Mouse (Mus musculus): Measurements from ENCODE around the gene Dennd2c. TPM values are rescaled to one million over a fixed set of nuclear protein-coding genes. Genes with fewer than 3 reads are reported as not detected.

Gene Dennd2c
- polyA plus RNA-seq, 1 experiment: 1.9 TPM

DNA sequence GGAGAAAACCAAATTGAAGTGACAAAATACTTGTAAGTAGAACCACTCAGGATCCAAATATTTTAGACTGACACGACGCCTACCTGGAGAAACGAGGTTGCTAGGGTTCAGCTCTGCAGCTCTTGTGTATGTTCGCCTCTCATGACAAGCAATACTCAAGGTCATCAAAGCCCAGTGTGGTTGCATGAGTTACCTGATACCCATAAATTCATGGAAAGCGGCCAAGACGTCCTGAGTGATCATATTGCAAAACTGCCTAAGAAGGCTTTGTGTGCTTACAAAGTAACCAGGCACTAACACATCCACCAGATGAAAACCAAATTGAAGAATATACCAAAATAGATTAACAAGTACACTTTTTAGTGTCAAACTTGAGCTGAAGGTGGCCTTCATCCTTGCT lies 33.4 kb upstream of the Dennd2c start:
- no peak overlapping the region for H3K4me3 ChIP-seq (ENCODE audit: insufficient read depth, poor library complexity, severe bottlenecking)
- H3K36me3 ChIP-seq (ENCODE audit: control insufficient read depth, insufficient read depth): peaks cover 60% of the 10 kb centered on the region
- no peaks in the 10 kb centered on the region for H3K27me3 ChIP-seq (ENCODE audit: control insufficient read depth, insufficient read depth, insufficient read length)
- no peaks in the 10 kb centered on the region for H3K79me2 ChIP-seq (ENCODE audit: control insufficient read depth, insufficient read depth)
- peaks cover 2% of the 10 kb centered on the region for H3K79me3 ChIP-seq (ENCODE audit: low read depth)
- TF ChIP-seq MYOD1 (IDR thresholded peaks at IDR 0.05; ENCODE audit: control insufficient read depth, insufficient read length, low read depth): no peak
- no peak for TF ChIP-seq MYOG (IDR thresholded peaks at IDR 0.05; ENCODE audit: control insufficient read depth, extremely low read depth, insufficient read length)
- TF ChIP-seq CEBPB (IDR thresholded peaks at IDR 0.05; ENCODE audit: low read depth): no peak
- no peak for TF ChIP-seq CTCF (IDR thresholded peaks at IDR 0.05; ENCODE audit: control insufficient read depth, insufficient read depth, insufficient read length)
- no peak for TF ChIP-seq FOSL1 (IDR thresholded peaks at IDR 0.05; ENCODE audit: insufficient read depth, low read length, poor library complexity, severe bottlenecking)
- no peak for TF ChIP-seq MAX (IDR thresholded peaks at IDR 0.05)
- no peak for TF ChIP-seq USF1 (IDR thresholded peaks at IDR 0.05; ENCODE audit: low read depth)
- no peak overlapping the region for H3ac ChIP-seq (ENCODE audit: control insufficient read depth, insufficient read length, low read depth)

GRCm38 (mm10) chr3:103073771-103074170 lies 28.6 kb upstream of the Dennd2c start, which contains the start of gene Ampd1:
Ampd1 (plus strand) TSS chr3:103074014.
- Histone ChIP-seq H3K27me3 (ENCODE audit: control insufficient read depth, insufficient read depth, insufficient read length) (no peaks in the 10 kb centered on the region), H3K79me3 (ENCODE audit: low read depth) (no peaks in the 10 kb centered on the region), H3K36me3 (ENCODE audit: control insufficient read depth, insufficient read depth) (peaks cover 12% of the 10 kb centered on the region), H3K79me2 (ENCODE audit: control insufficient read depth, insufficient read depth) (no peaks in the 10 kb centered on the region), H3ac (ENCODE audit: control insufficient read depth, insufficient read length, low read depth) (no peak within 1 kb of the TSS), H3K4me3 (ENCODE audit: insufficient read depth, poor library complexity, severe bottlenecking) (no peak within 1 kb of the TSS)
- TF ChIP-seq USF1 (IDR thresholded peaks at IDR 0.05; ENCODE audit: low read depth): no peak
- no peak for TF ChIP-seq CEBPB (IDR thresholded peaks at IDR 0.05; ENCODE audit: low read depth)
- no peak for TF ChIP-seq CTCF (IDR thresholded peaks at IDR 0.05; ENCODE audit: control insufficient read depth, insufficient read depth, insufficient read length)
- no peak for TF ChIP-seq MAX (IDR thresholded peaks at IDR 0.05)
- TF ChIP-seq MYOG (IDR thresholded peaks at IDR 0.05; ENCODE audit: control insufficient read depth, extremely low read depth, insufficient read length): no peak
- TF ChIP-seq MYOD1 (IDR thresholded peaks at IDR 0.05; ENCODE audit: control insufficient read depth, insufficient read length, low read depth): no peak
- TF ChIP-seq FOSL1 (IDR thresholded peaks at IDR 0.05; ENCODE audit: insufficient read depth, low read length, poor library complexity, severe bottlenecking): no peak

DNA sequence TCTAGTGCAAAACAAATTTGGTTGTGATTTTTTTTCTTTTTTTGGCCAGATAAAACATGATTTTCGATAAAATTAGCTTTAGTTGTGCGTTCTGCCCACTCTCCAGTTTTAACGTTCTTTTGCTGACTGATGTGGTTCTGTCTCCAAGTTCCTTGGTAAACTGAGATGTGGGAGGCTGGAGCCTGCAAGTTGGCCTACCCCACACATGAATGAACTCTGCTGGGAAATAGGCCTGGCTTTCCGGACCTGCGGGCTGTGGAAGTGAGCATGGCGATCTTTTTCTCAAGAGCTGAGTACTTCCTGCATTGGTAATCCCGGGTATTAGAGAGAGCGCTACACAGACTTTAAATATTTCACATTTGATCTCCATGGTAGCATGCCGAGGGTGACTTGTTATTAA lies 26.5 kb upstream of the Dennd2c start:
- Histone ChIP-seq H3K79me3 (ENCODE audit: low read depth) (no peaks in the 10 kb centered on the region), H3K27me3 (ENCODE audit: control insufficient read depth, insufficient read depth, insufficient read length) (no peaks in the 10 kb centered on the region), H3K4me3 (ENCODE audit: insufficient read depth, poor library complexity, severe bottlenecking) (no peak overlapping the region), H3K36me3 (ENCODE audit: control insufficient read depth, insufficient read depth) (no peaks in the 10 kb centered on the region), H3ac (ENCODE audit: control insufficient read depth, insufficient read length, low read depth) (no peak overlapping the region), H3K79me2 (ENCODE audit: control insufficient read depth, insufficient read depth) (no peaks in the 10 kb centered on the region)
- TF ChIP-seq MYOG (IDR thresholded peaks at IDR 0.05; ENCODE audit: control insufficient read depth, extremely low read depth, insufficient read length) (no peak), CEBPB (IDR thresholded peaks at IDR 0.05; ENCODE audit: low read depth) (no peak), MYOD1 (IDR thresholded peaks at IDR 0.05; ENCODE audit: control insufficient read depth, insufficient read length, low read depth) (no peak), MAX (IDR thresholded peaks at IDR 0.05) (no peak), CTCF (IDR thresholded peaks at IDR 0.05; ENCODE audit: control insufficient read depth, insufficient read depth, insufficient read length) (no peak), USF1 (IDR thresholded peaks at IDR 0.05; ENCODE audit: low read depth) (no peak), FOSL1 (IDR thresholded peaks at IDR 0.05; ENCODE audit: insufficient read depth, low read length, poor library complexity, severe bottlenecking) (no peak)

GRCm38 (mm10) chr3:103076476-103076875 lies 25.9 kb upstream of the Dennd2c start:
- Histone ChIP-seq H3K36me3 (ENCODE audit: control insufficient read depth, insufficient read depth) (no peaks in the 10 kb centered on the region), H3K4me3 (ENCODE audit: insufficient read depth, poor library complexity, severe bottlenecking) (no peak overlapping the region), H3K79me2 (ENCODE audit: control insufficient read depth, insufficient read depth) (no peaks in the 10 kb centered on the region), H3K79me3 (ENCODE audit: low read depth) (no peaks in the 10 kb centered on the region), H3K27me3 (ENCODE audit: control insufficient read depth, insufficient read depth, insufficient read length) (no peaks in the 10 kb centered on the region), H3ac (ENCODE audit: control insufficient read depth, insufficient read length, low read depth) (no peak overlapping the region)
- TF ChIP-seq MAX (IDR thresholded peaks at IDR 0.05) (no peak), MYOD1 (IDR thresholded peaks at IDR 0.05; ENCODE audit: control insufficient read depth, insufficient read length, low read depth) (no peak), CEBPB (IDR thresholded peaks at IDR 0.05; ENCODE audit: low read depth) (no peak), CTCF (IDR thresholded peaks at IDR 0.05; ENCODE audit: control insufficient read depth, insufficient read depth, insufficient read length) (no peak)

DNA sequence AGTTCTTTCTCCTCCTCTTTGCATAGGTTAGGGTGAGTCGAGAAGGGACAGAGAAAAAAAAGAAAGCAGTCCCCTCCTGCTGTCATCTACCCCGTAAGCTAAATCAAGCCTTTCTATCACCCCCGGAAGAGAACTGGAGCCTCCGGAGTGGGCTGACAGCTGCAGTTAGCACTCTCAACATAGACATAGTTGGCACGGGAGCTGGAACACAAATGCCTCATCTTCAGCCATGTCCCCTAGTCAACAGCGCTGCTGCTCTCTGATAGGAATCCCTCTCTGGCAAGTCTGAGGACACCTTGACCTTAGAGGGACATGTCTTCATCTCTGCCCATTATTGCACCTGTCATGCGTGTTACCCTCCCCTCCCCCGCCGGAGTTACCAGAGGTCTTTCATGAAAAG lies 23.1 kb upstream of the Dennd2c start:
- H3K79me2 ChIP-seq (ENCODE audit: control insufficient read depth, insufficient read depth): no peaks in the 10 kb centered on the region
- H3K79me3 ChIP-seq (ENCODE audit: low read depth): no peaks in the 10 kb centered on the region
- H3ac ChIP-seq (ENCODE audit: control insufficient read depth, insufficient read length, low read depth): no peak overlapping the region
- no peaks in the 10 kb centered on the region for H3K27me3 ChIP-seq (ENCODE audit: control insufficient read depth, insufficient read depth, insufficient read length)
- no peak overlapping the region for H3K4me3 ChIP-seq (ENCODE audit: insufficient read depth, poor library complexity, severe bottlenecking)
- no peak for TF ChIP-seq MYOG (IDR thresholded peaks at IDR 0.05; ENCODE audit: control insufficient read depth, extremely low read depth, insufficient read length)
- TF ChIP-seq MYOD1 (IDR thresholded peaks at IDR 0.05; ENCODE audit: control insufficient read depth, insufficient read length, low read depth): no peak
- no peak for TF ChIP-seq FOSL1 (IDR thresholded peaks at IDR 0.05; ENCODE audit: insufficient read depth, low read length, poor library complexity, severe bottlenecking)
- TF ChIP-seq CEBPB (IDR thresholded peaks at IDR 0.05; ENCODE audit: low read depth): no peak
- no peak for TF ChIP-seq MAX (IDR thresholded peaks at IDR 0.05)
- no peak for TF ChIP-seq USF1 (IDR thresholded peaks at IDR 0.05; ENCODE audit: low read depth)
- no peak for TF ChIP-seq CTCF (IDR thresholded peaks at IDR 0.05; ENCODE audit: control insufficient read depth, insufficient read depth, insufficient read length)
- H3K36me3 ChIP-seq (ENCODE audit: control insufficient read depth, insufficient read depth): no peaks in the 10 kb centered on the region

GRCm38 (mm10) chr3:103081051-103081450 lies 21.4 kb upstream of the Dennd2c start:
- H3K36me3 ChIP-seq (ENCODE audit: control insufficient read depth, insufficient read depth): no peaks in the 10 kb centered on the region
- H3K79me2 ChIP-seq (ENCODE audit: control insufficient read depth, insufficient read depth): no peaks in the 10 kb centered on the region
- TF ChIP-seq CEBPB (IDR thresholded peaks at IDR 0.05; ENCODE audit: low read depth) (peak; percentile 26), FOSL1 (IDR thresholded peaks at IDR 0.05; ENCODE audit: insufficient read depth, low read length, poor library complexity, severe bottlenecking) (no peak)
- H3ac ChIP-seq (ENCODE audit: control insufficient read depth, insufficient read length, low read depth): no peak overlapping the region
- H3K79me3 ChIP-seq (ENCODE audit: low read depth): no peaks in the 10 kb centered on the region
- no peak overlapping the region for H3K4me3 ChIP-seq (ENCODE audit: insufficient read depth, poor library complexity, severe bottlenecking)
- H3K27me3 ChIP-seq (ENCODE audit: control insufficient read depth, insufficient read depth, insufficient read length): no peaks in the 10 kb centered on the region

Data from C2C12 (cell line).